Mouse (Mus musculus) embryonic fibroblast, embryonic 13.5 days (primary cell): ENCODE data around the gene Rpl6. TPM values are rescaled to one million over a fixed set of nuclear protein-coding genes. Genes with fewer than 3 reads are reported as not detected.
"Not testable (repeated sequence)": the region's sequence is repeated elsewhere in the genome, so short reads cannot be mapped to it uniquely, and the experiment has no call there.

Source experiments
- H3K27ac ChIP-seq: 2 replicates; pipeline ENCODE4 v1.5.1; 2012; ENCODE audit warnings: low read length, control low read depth, inconsistent platforms; ENCODE audit not compliant: insufficient read depth
- H3K4me1 ChIP-seq: 2 replicates; pipeline ENCODE4 v1.6.1; 2011; ENCODE audit warnings: low read length; ENCODE audit not compliant: control insufficient read depth, insufficient read depth
- H3K4me3 ChIP-seq: 2 replicates; pipeline ENCODE4 v1.5.1; 2011; ENCODE audit warnings: mild to moderate bottlenecking, control low read depth, low read length; ENCODE audit not compliant: insufficient read depth
- CTCF ChIP-seq: IDR thresholded peaks from 2 replicates; pipeline ENCODE4 v1.5.1; 2011; ENCODE audit warnings: mild to moderate bottlenecking, control low read depth, low read length, moderate library complexity, borderline replicate concordance; ENCODE audit not compliant: insufficient read depth
- POLR2A ChIP-seq: IDR thresholded peaks from 2 replicates; pipeline ENCODE4 v1.6.1; 2011; ENCODE audit warnings: low read depth, mild to moderate bottlenecking, control low read depth, low read length, moderate library complexity
- polyA plus RNA-seq: library from polyadenylated mRNA; stranded (reverse); fragments of >200 nt; gene quantifications from 2 replicates; pipeline ENCODE4 v1.2.4, GENCODE M21; 2011; ENCODE audit warnings: low read depth; ENCODE audit not compliant: missing spikeins, insufficient read length

Gene Rpl6
- polyA plus RNA-seq, 1 experiment: 1,069 TPM

DNA sequence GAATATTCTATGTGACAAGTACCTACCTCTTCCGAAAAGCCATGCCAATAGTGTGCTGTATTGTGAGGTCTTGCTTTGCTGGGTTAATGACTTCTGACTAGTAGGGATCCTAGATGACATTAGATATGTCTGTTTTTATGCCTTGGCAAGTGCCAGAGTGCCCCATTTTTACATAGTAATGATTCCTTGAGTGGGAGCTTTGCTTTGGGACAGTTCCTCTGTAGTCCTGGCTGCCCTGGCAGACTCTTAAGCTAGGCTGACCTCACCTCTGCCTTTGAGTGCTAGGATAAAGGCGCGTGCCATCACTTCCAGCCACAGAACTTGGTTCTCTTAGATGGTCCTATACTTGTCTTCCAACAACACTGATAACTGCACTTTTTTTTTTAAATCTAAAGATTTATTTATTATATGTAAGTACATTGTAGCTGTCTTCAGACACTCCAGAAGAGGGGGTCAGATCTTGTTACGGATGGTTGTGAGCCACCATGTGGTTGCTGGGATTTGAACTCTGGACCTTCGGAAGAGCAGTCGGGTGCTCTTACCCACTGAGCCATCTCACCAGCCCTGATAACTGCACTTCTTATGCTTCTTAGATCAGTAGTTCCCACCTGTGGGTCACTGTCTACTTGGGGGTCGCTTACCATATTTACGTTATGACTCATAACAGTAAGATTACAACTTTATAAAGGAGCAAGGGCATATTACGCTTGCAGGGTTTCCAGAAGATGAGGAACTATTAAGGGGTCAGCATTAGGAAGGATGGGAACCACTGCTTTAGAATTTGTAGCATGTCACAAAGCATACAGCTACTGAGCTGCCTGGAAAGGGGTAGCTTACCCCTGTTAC is 5.7 kb downstream of the Rpl6 start:
- no peak overlapping the region for H3K4me3 ChIP-seq
- TF ChIP-seq POLR2A (no peak), CTCF (no peak)
- no peak overlapping the region for H3K27ac ChIP-seq
- H3K4me1 ChIP-seq: peaks cover 17% of the 10 kb centered on the region

DNA sequence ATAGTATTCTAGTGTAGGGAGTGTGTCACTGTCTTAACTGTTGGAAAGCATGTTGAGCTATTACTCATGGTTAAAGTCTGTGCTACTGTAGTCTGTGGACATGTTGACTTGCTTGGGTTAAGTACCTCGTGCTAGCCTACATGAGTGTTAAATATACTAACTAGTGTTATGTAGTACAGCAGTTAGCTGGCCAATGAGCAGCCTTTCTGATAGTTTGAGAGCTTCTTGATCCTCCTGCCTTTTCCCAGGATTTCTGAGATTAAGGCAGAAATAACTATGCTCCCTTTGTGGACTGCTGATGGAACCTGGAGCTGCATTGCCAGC is 6.3 kb downstream of the Rpl6 start:
- TF ChIP-seq POLR2A (peak; percentile 33; the same call in 1 of the 2 replicates), CTCF (no peak)
- H3K4me1 ChIP-seq: peaks cover 17% of the 10 kb centered on the region
- no peak overlapping the region for H3K4me3 ChIP-seq
- no peak overlapping the region for H3K27ac ChIP-seq

DNA sequence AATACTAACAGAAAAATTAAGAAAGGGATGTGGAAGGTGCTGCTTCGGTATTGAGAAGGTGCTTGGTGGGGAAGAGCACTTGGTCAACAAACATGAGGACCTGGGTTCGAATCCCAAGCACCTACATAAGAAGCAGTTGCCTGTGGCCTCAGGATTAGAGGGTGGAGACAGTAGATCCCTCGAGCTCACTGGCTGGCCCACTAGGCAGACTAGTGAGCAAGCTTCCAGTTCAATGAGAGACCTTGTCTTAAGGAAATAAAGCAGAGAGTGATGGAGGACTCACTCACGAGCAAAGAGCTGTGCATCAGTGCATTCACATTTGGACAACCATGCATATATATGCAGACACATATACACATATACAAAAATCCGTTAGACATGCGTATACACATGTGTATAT is 7.8 kb downstream of the Rpl6 start:
- Histone ChIP-seq H3K27ac (no peak overlapping the region), H3K4me3 (no peak overlapping the region), H3K4me1 (peaks cover 6% of the 10 kb centered on the region; the same call in 1 of the 2 replicates)
- no peak for TF ChIP-seq POLR2A

DNA sequence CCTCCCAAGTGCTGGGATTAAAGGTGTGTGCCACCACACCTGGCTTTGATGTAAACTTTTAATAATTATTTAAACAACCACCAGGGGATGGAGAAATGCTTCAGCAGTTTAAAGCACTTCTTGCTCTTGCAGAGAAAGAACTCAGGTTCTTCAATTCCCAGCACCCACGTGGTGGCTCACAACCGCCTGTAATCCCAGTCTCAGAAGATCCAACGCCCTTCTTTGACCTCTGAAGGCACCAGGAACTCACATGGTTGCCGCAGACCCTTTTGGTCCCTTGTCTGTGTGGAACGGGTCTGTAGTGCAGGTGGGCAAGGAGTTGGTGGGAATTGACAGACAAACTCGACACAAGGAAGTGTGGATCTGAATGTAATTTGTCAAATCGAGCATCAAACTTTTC is 10.4 kb downstream of the Rpl6 start:
- TF ChIP-seq CTCF (no peak), POLR2A (no peak)
- H3K4me3 ChIP-seq: no peak overlapping the region
- H3K4me1 ChIP-seq: peaks cover 4% of the 10 kb centered on the region; the same call in 1 of the 2 replicates
- no peak overlapping the region for H3K27ac ChIP-seq

DNA sequence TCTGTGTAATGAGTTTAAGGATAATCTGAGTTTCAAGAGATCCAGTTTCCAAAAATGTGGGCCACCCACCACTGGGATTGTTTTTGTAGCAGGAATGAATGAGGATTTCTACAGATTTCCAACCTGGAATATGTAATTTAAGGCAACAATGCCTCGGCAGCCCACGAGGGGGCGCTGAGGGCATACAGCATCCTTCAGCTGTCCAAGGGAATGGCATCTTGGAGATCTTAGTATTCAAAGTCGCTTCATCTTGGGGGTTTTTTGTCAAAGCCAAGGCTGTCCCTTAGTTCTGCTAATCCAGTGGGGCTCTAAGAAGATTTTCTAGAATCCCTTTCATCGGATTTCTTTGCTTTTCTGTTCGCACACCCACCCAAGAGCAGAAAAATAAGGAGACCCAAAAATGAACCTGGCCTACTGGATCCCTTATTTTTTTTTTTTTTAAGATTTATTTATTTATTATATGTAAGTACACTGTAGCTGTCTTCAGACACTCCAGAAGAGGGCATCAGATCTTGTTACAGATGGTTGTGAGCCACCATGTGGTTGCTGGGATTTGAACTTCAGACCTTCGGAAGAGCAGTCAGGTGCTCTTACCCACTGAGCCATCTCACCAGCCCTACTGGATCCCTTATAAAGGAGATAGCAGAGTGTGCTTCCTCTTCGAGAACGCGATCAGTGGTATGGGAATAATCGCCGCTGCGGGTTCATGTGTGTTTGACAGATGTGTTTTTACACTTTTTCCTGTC is 11.3 kb downstream of the Rpl6 start:
- H3K4me1 ChIP-seq: peaks cover 4% of the 10 kb centered on the region; the same call in 1 of the 2 replicates
- no peak for TF ChIP-seq POLR2A
- TF ChIP-seq CTCF: peak; percentile 88
- no peak overlapping the region for H3K4me3 ChIP-seq
- H3K27ac ChIP-seq: no peak overlapping the region

DNA sequence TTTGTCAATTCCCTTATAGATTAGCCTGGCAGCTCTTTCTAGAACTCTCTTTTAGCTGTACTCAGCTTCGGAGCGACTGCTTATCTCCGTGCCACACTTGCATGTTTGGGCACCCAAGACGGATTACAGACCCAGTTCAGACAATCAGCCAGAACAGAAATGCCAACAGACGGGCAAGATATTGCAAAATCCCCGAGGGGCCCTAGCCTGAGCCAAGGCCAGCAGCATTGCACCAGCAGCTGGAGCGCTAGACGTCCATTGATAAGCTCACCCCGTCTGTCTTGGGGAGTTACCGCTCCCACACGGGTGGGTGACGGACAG is 11.8 kb downstream of the Rpl6 start:
- TF ChIP-seq POLR2A (no peak), CTCF (no peak)
- no peak overlapping the region for H3K27ac ChIP-seq
- no peak overlapping the region for H3K4me3 ChIP-seq
- peaks cover 4% of the 10 kb centered on the region; the same call in 1 of the 2 replicates for H3K4me1 ChIP-seq

DNA sequence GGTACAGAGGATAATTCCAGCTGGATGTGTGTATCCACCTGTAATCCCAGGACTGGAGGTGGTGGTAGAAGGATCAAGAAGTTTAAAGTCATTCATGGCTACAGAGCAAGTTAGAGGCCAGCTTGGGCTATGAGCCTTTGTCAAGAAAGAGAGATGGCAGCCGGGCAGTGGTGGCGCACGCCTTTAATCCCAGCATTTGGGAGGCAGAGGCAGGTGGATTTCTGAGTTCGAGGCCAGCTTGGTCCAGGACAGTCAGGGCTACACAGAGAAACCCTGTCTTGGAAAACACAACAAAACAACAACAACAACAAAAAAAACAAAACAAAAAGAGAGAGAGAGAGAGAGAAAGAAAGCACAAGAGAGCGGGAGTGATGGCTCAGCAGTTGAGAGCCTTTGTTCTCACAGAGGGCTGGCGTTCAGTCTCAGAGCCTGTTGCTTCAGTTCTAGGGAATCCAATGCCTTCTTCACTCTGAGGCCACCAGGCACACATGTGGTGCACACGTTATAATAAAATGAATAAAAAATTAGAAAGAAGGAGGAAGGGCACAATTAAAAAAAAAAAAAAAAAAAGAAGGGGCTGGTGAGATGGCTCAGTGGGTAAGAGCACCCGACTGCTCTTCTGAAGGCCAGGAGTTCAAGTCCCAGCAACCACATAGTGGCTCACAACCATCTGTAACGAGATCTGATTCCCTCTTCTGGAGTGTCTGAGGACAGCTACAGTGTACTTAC is 12.5 kb downstream of the Rpl6 start:
- not testable (repeated sequence) for H3K4me1 ChIP-seq, H3K27ac ChIP-seq, H3K4me3 ChIP-seq

DNA sequence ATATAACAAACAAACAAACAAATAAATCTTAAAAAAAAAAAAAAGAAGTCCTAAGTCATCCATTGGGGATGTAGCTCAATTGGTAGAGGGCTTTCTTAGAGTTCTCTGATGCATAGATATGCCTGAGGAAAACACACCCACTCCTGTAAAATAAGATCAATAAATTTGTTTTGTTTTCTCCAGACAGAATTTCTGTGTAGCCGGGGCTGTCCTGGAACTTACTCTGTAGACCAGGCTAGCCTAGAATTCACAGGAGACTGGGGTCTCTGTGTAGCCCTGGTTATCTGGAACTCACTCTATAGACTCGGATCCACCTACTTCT is 13.0 kb downstream of the Rpl6 start:
- Histone ChIP-seq H3K4me3 (no peak overlapping the region), H3K27ac (no peak overlapping the region), H3K4me1 (peaks cover 4% of the 10 kb centered on the region; the same call in 1 of the 2 replicates)
- TF ChIP-seq CTCF (no peak), POLR2A (no peak)

DNA sequence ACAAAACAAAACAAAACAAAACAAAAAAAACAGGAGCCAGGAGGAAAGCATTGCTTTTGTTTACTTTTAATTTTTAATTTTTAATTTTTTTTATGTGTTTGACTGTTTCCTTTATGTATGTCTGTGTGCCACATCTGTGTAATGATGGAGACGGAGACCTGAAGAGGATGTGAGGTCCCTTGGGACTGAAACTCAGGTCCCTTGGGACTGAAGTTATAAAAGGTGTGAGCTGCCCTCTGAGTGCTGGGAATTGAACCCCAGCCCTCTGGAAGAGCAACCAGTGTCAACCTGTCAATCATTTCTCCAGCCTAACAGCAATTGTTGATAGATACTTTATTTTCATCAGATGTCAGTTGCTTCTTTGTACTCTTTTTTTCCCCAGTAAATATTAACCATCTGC is 14.9 kb downstream of the Rpl6 start:
- peaks cover 4% of the 10 kb centered on the region; the same call in 1 of the 2 replicates for H3K4me1 ChIP-seq
- no peak overlapping the region for H3K4me3 ChIP-seq
- TF ChIP-seq CTCF (no peak), POLR2A (no peak)
- no peak overlapping the region for H3K27ac ChIP-seq

DNA sequence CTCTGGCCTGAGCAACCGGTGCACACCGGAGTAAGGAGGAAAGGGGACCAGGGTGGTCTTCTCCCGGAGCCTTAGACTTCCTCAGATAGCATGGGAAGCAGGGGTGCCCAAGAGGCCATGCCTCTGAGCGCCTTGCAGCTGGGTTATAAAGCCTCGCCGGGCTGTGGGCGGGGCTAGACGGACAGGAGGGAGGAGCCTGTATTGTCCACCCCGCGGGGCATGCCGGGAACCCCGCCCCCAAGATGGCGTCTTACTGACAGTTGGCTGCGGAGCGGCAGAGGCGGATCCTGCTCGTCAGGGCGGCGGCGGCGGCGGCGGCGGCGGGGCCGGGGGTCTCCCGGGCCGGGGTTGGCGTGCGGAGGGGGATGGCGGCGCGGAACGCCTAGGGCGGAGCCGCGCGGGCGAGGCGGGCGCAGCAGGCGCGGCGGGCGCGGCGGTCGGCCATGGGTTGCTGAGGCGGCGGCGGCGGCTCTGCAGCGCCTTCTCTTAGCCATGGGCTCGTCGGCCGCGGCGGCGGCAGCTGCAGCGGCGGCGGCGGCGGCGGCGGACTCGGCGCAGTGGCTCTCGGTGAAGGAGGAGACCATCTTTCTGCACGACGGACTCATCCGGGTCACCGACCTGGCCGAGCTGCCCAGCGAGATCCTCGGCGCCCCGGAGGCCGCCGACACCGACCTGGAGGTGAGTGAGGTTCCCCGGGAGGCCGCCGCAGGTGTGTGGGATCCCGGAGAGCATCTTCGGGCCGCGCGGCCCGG is 15.9 kb downstream of the Rpl6 start, which contains the start of gene Hectd4:
TSS of gene Hectd4 (plus strand) at position 240 of the 752 bp plus-strand sequence.
- peaks cover 4% of the 10 kb centered on the region; the same call in 1 of the 2 replicates for H3K4me1 ChIP-seq
- TF ChIP-seq POLR2A (peak; percentile 91), CTCF (no peak)
- H3K27ac ChIP-seq: no peak within 1 kb of the TSS
- H3K4me3 ChIP-seq: peak within 1 kb of the TSS; percentile 87
